Mouse (Mus musculus) thymus, adult 2 months (tissue): ENCODE measurements around the gene Itfg2. TPM values are rescaled to one million over a fixed set of nuclear protein-coding genes. Genes with fewer than 3 reads are reported as not detected.
A peak's percentile ranks its signal among the peaks of the same experiment; 100 is the strongest.

ENCODE experiments used
- DNase-seq: peaks from one replicate; pipeline ENCODE4 v3.0.0; 2021
- H3K27ac ChIP-seq: fragments of 200-500 bp; 2 replicates; pipeline ENCODE4 v1.5.1; 2012; ENCODE audit warnings: low read length, control low read depth; ENCODE audit not compliant: control insufficient read depth, insufficient read depth
- H3K27me3 ChIP-seq: fragments of 200-500 bp; 2 replicates; pipeline ENCODE4 v1.6.1; 2012; ENCODE audit warnings: mild to moderate bottlenecking, low read length, moderate library complexity, mixed read lengths; ENCODE audit not compliant: control insufficient read depth, insufficient read depth
- H3K36me3 ChIP-seq: fragments of 200-500 bp; 2 replicates; pipeline ENCODE4 v1.6.1; 2012; ENCODE audit warnings: mild to moderate bottlenecking, low read length, moderate library complexity; ENCODE audit not compliant: control insufficient read depth, insufficient read depth
- H3K4me1 ChIP-seq: fragments of 200-500 bp; replicated peaks from 2 replicates; pipeline ENCODE4 v1.6.1; 2012; ENCODE audit warnings: low read length; ENCODE audit not compliant: control insufficient read depth, insufficient read depth
- H3K4me3 ChIP-seq: fragments of 200-500 bp; 2 replicates; pipeline ENCODE4 v1.5.1; 2012; ENCODE audit warnings: mild to moderate bottlenecking, low read length, control low read depth, moderate library complexity; ENCODE audit not compliant: control insufficient read depth, insufficient read depth
- CTCF ChIP-seq: fragments of 200-500 bp; IDR thresholded peaks from 2 replicates; pipeline ENCODE4 v1.5.1; 2012; ENCODE audit warnings: mild to moderate bottlenecking, control low read depth, low read length, moderate library complexity, borderline replicate concordance; ENCODE audit not compliant: control insufficient read depth, poor library complexity, insufficient read depth; ENCODE audit errors: extremely low read depth
- POLR2A ChIP-seq: fragments of 200-500 bp; IDR thresholded peaks from 2 replicates; pipeline ENCODE4 v1.6.1; 2012; ENCODE audit warnings: mild to moderate bottlenecking, low read length, control low read depth, moderate library complexity; ENCODE audit not compliant: control insufficient read depth, poor library complexity, insufficient read depth; ENCODE audit errors: extremely low read depth
- WGBS: fragments of 180-500 bp; shearing (Covaris S2); methylation state at CpG from one replicate; pipeline ENCODE4 v1.1.7; 2018; 5-methylcytosine and 5-hydroxymethylcytosine counted together
- polyA plus RNA-seq: library from polyadenylated mRNA; depleted of rRNA; stranded (reverse); fragments of >200 nt; gene quantifications from 2 replicates; pipeline ENCODE4 v1.2.3, GENCODE M21; 2012

The Itfg2 gene
- polyA plus RNA-seq, 1 experiment, result 56.4 TPM

DNA sequence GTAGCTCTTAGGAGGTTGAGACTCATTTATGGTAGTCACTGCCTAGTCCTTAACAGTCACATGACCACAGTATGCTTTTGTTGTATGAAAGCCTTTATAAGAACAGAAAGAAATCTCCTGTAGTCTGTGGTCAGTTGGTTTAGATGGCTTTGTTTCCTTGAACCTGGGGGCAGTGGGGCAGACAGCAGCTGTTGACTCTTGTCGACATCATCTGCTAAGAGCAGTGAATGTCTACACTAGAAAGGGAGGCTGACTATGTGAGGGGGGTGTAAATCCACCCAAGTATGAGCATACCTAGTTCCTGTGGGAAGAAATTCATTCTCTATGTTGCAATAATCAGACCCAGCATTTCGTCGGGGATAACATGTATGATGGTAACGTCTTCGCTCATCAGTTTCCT, 22.3 kb upstream of the Itfg2 start:
- 98% methylated on average over 5 of the region's 5 CpGs for WGBS
- TF ChIP-seq POLR2A, result no peak
- TF ChIP-seq CTCF, result no peak
- H3K27ac ChIP-seq, result no peak overlapping the region
- no peaks in the 10 kb centered on the region for H3K4me1 ChIP-seq
- H3K4me3 ChIP-seq, result no peak overlapping the region
- no peaks in the 10 kb centered on the region for H3K36me3 ChIP-seq
- no peak for DNase-seq
- no peaks in the 10 kb centered on the region for H3K27me3 ChIP-seq

DNA sequence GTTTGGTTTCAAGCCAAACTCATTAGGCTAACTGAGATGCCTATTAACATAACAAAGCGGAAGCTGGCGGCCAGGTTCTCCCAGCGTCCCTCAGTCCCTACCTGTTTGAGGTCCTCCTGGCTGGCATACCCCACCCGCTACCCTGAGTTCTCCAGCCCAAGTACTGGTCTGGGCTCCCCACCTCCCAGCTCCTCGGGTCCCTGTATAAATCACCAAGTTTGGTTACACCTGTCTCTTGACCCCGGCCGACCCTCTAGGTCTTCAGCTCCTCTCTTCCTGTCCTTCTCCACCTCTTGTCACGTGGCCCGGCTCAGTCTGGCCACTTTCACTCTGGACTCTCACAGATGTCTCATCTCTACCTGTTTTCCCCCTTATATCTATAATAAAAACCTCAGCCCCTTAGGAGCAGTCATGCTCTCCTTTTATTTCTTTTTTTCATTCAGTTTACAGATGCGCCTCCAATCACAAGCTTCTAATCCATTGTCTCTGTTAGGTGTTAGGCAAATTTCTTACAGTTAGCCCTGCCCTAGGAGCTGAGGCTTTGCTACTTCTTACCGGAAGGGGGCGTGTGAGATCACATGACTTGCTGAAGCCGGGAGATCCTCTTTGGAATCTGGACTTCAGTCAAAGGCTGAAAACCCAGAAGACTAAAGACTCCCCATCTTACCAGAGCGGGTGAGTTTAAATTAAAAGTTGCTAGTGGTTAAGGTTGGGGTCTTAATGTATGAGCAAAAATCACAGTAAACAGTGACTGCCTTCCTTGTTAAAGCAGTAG, 21.2 kb upstream of the Itfg2 start:
- TF ChIP-seq POLR2A, result no peak
- no peak for TF ChIP-seq CTCF
- 44% methylated on average over 14 of the region's 14 CpGs for WGBS
- no peak overlapping the region for H3K27ac ChIP-seq
- no peaks in the 10 kb centered on the region for H3K36me3 ChIP-seq
- no peaks in the 10 kb centered on the region for H3K27me3 ChIP-seq
- H3K4me1 ChIP-seq, result no peaks in the 10 kb centered on the region
- DNase-seq, result no peak
- no peak overlapping the region for H3K4me3 ChIP-seq

GRCm38 (mm10) chr6:128440238-128440637, 15.5 kb upstream of the Itfg2 start:
- no peak for DNase-seq
- Histone ChIP-seq H3K27ac (no peak overlapping the region), H3K36me3 (peaks cover 6% of the 10 kb centered on the region), H3K4me1 (peaks cover 9% of the 10 kb centered on the region), H3K27me3 (no peaks in the 10 kb centered on the region), H3K4me3 (no peak overlapping the region)
- TF ChIP-seq POLR2A (no peak), CTCF (no peak)
- WGBS, result 90% methylated on average over 2 of the region's 2 CpGs

- Histone ChIP-seq H3K27ac (no peak overlapping the region), H3K4me1 (peaks cover 9% of the 10 kb centered on the region), H3K36me3 (peaks cover 18% of the 10 kb centered on the region), H3K27me3 (no peaks in the 10 kb centered on the region), H3K4me3 (peak overlapping the region; percentile 46)
- TF ChIP-seq CTCF (no peak), POLR2A (no peak)
- DNase-seq, result peak; percentile 28
- 13% methylated on average over 18 of the region's 18 CpGs for WGBS
These were observed 14.2 kb upstream of the Itfg2 start for GRCm38 (mm10) chr6:128438871-128439341.

GRCm38 (mm10) chr6:128438317-128438870, 13.7 kb upstream of the Itfg2 start, which contains the start of gene Fkbp4:
Gene Fkbp4 (minus strand): TSS chr6:128438677.
- under 1% methylated on average over 67 of the region's 67 CpGs for WGBS
- Histone ChIP-seq H3K27ac (no peak within 1 kb of the TSS), H3K4me1 (peaks cover 9% of the 10 kb centered on the region), H3K27me3 (no peaks in the 10 kb centered on the region), H3K36me3 (peaks cover 23% of the 10 kb centered on the region), H3K4me3 (peak within 1 kb of the TSS; percentile 84)
- DNase-seq, result peak; percentile 95
- peak; percentile 62; the same call in 1 of the 2 replicates for TF ChIP-seq CTCF
- TF ChIP-seq POLR2A, result peak; percentile 94

DNA sequence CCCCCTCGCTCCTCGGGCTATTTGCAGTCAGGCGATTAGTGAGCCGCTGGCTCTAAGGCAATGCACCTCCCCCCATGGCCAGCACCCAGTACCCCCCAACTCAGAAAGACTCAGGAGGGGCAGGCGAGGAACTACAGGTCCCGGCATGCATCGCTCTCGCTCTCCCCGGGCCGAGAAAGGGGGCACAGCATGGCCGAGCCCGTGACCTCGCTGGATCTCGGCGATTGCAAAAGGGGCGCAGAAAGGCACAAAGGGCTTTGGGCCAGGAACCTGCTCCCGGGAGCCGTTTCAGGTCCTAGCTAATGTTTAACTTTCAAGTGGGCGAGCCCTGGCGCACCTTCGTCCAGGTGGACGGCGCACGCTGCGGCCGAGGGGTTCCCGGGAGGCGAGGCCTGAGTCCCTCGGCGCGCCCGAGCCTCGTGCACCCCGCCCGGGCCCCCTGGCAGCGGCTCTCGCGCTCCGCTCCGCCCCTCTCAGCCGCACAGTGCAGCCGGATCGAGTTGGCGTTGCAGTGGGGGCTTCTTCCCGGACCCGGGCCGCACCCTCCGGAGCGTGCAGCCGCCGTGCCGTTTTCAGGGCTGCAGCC, 13.1 kb upstream of the Itfg2 start:
- DNase-seq, result peak; percentile 75
- Histone ChIP-seq H3K27ac (no peak overlapping the region), H3K36me3 (peaks cover 28% of the 10 kb centered on the region), H3K4me3 (peak overlapping the region; percentile 84), H3K27me3 (no peaks in the 10 kb centered on the region), H3K4me1 (peaks cover 9% of the 10 kb centered on the region)
- whole genome bisulfite sequencing, result under 1% methylated on average over 52 of the region's 52 CpGs
- no peak for TF ChIP-seq POLR2A
- peak; percentile 28; the same call in 1 of the 2 replicates for TF ChIP-seq CTCF
